Mouse (Mus musculus): ENCODE data around the gene Omg. TPM values are rescaled to one million over a fixed set of nuclear protein-coding genes. Genes with fewer than 3 reads are reported as not detected.

Omg gene
- 0.28 and 0.29 TPM in 2 replicates for polyA plus RNA-seq (2016; fragmentation: Nextera tagmentation; extraction: Ambion mirVana)

- H3K27ac ChIP-seq (replicated peaks) = 0 out of 2 replicates have a peak within 1 kb of the TSS, but pooled peaks have one; percentile 33
- H3K4me3 ChIP-seq = no peak within 1 kb of the TSS
- 47% methylated on average over 8 of the region's 8 CpGs for WGBS
- no peaks in the 10 kb centered on the region for H3K9me3 ChIP-seq (replicated peaks)
- H3K27me3 ChIP-seq (ENCODE audit: low read depth, poor library complexity, severe bottlenecking) = no peaks in the 10 kb centered on the region
- no peak for DNase-seq (ENCODE audit: low spot score)
- H3K4me1 ChIP-seq = peaks cover 27% of the 10 kb centered on the region
- H3K36me3 ChIP-seq = no peaks in the 10 kb centered on the region
Observed at GRCm38 (mm10) chr11:79503845-79504244, at the start of gene Omg. Gene Omg (minus strand): TSS chr11:79504084.

- no peak for DNase-seq (ENCODE audit: low spot score)
- 84% methylated on average over 1 of the region's 1 CpGs for WGBS
- peaks cover 97% of the 10 kb centered on the region for H3K36me3 ChIP-seq
Observed at GRCm38 (mm10) chr11:79552622-79553021, 48.7 kb upstream of the Omg start.

GRCm38 (mm10) chr11:79536293-79536692 lies 32.4 kb upstream of the Omg start:
- peaks cover 59% of the 10 kb centered on the region for H3K36me3 ChIP-seq
- 94% methylated on average over 3 of the region's 3 CpGs for WGBS
- no peaks in the 10 kb centered on the region for H3K9me3 ChIP-seq (replicated peaks)
- H3K4me1 ChIP-seq = peaks cover 16% of the 10 kb centered on the region
- no peaks in the 10 kb centered on the region for H3K27me3 ChIP-seq (ENCODE audit: low read depth, poor library complexity, severe bottlenecking)
- no peak overlapping the region for H3K27ac ChIP-seq (replicated peaks)
- H3K4me3 ChIP-seq = no peak overlapping the region
- no peak for DNase-seq (ENCODE audit: low spot score)

More at GRCm38 (mm10) chr11:79552622-79553021, 48.7 kb upstream of the Omg start:
- Histone ChIP-seq H3K27me3 (ENCODE audit: low read depth, poor library complexity, severe bottlenecking) (no peaks in the 10 kb centered on the region), H3K27ac (replicated peaks) (no peak overlapping the region), H3K4me1 (no peaks in the 10 kb centered on the region), H3K4me3 (no peak overlapping the region), H3K9me3 (replicated peaks) (no peaks in the 10 kb centered on the region)

GRCm38 (mm10) chr11:79535554-79535953 lies 31.7 kb upstream of the Omg start:
- Histone ChIP-seq H3K27ac (replicated peaks) (no peak overlapping the region), H3K27me3 (ENCODE audit: low read depth, poor library complexity, severe bottlenecking) (no peaks in the 10 kb centered on the region), H3K4me1 (peaks cover 16% of the 10 kb centered on the region), H3K4me3 (no peak overlapping the region), H3K36me3 (peaks cover 54% of the 10 kb centered on the region), H3K9me3 (replicated peaks) (no peaks in the 10 kb centered on the region)
- 91% methylated on average over 4 of the region's 4 CpGs for WGBS
- no peak for DNase-seq (ENCODE audit: low spot score)

GRCm38 (mm10) chr11:79533950-79534690 lies 30.2 kb upstream of the Omg start:
- Histone ChIP-seq H3K4me1 (peaks cover 16% of the 10 kb centered on the region), H3K4me3 (no peak overlapping the region), H3K36me3 (peaks cover 45% of the 10 kb centered on the region), H3K27ac (replicated peaks) (peak overlapping the region; percentile 50; the same call in 1 of the 2 replicates), H3K9me3 (replicated peaks) (no peaks in the 10 kb centered on the region), H3K27me3 (ENCODE audit: low read depth, poor library complexity, severe bottlenecking) (no peaks in the 10 kb centered on the region)
- 90% methylated on average over 8 of the region's 8 CpGs for WGBS
- DNase-seq (ENCODE audit: low spot score) = no peak

- Histone ChIP-seq H3K27me3 (ENCODE audit: low read depth, poor library complexity, severe bottlenecking) (no peaks in the 10 kb centered on the region), H3K4me3 (no peak overlapping the region), H3K4me1 (peaks cover 16% of the 10 kb centered on the region), H3K27ac (replicated peaks) (no peak overlapping the region), H3K9me3 (replicated peaks) (no peaks in the 10 kb centered on the region), H3K36me3 (peaks cover 47% of the 10 kb centered on the region)
- no peak for DNase-seq (ENCODE audit: low spot score)
- WGBS = 86% methylated on average over 6 of the region's 6 CpGs
Observed at GRCm38 (mm10) chr11:79533311-79533710, 29.4 kb upstream of the Omg start.

- Histone ChIP-seq H3K4me1 (peaks cover 16% of the 10 kb centered on the region), H3K4me3 (no peak overlapping the region), H3K27ac (replicated peaks) (no peak overlapping the region), H3K36me3 (peaks cover 42% of the 10 kb centered on the region), H3K9me3 (replicated peaks) (no peaks in the 10 kb centered on the region), H3K27me3 (ENCODE audit: low read depth, poor library complexity, severe bottlenecking) (no peaks in the 10 kb centered on the region)
- no peak for DNase-seq (ENCODE audit: low spot score)
- WGBS = 94% methylated on average over 4 of the region's 4 CpGs
Observed at GRCm38 (mm10) chr11:79531485-79531884, 27.6 kb upstream of the Omg start.

GRCm38 (mm10) chr11:79530774-79531173 lies 26.9 kb upstream of the Omg start:
- H3K4me1 ChIP-seq = peaks cover 16% of the 10 kb centered on the region
- no peak overlapping the region for H3K27ac ChIP-seq (replicated peaks)
- peaks cover 36% of the 10 kb centered on the region for H3K36me3 ChIP-seq

GRCm38 (mm10) chr11:79530333-79530761 lies 26.5 kb upstream of the Omg start, which contains the start of the genes Evi2 and Evi2a:
Gene Evi2 (minus strand): TSS chr11:79530589.
Gene Evi2a (minus strand): TSS chr11:79530609.
- no peak within 1 kb of the TSS for H3K4me3 ChIP-seq
- 90% methylated on average over 7 of the region's 7 CpGs for WGBS
- H3K36me3 ChIP-seq = peaks cover 34% of the 10 kb centered on the region
- no peak for DNase-seq (ENCODE audit: low spot score)
- no peaks in the 10 kb centered on the region for H3K27me3 ChIP-seq (ENCODE audit: low read depth, poor library complexity, severe bottlenecking)
- no peaks in the 10 kb centered on the region for H3K9me3 ChIP-seq (replicated peaks)
- H3K4me1 ChIP-seq = peaks cover 16% of the 10 kb centered on the region
- no peak within 1 kb of the TSS for H3K27ac ChIP-seq (replicated peaks)

More at GRCm38 (mm10) chr11:79530774-79531173, 26.9 kb upstream of the Omg start:
- Histone ChIP-seq H3K4me3 (no peak overlapping the region), H3K9me3 (replicated peaks) (no peaks in the 10 kb centered on the region), H3K27me3 (ENCODE audit: low read depth, poor library complexity, severe bottlenecking) (no peaks in the 10 kb centered on the region)
- DNase-seq (ENCODE audit: low spot score) = no peak
- 89% methylated on average over 11 of the region's 11 CpGs for WGBS

- Histone ChIP-seq H3K4me3 (no peak overlapping the region), H3K4me1 (peaks cover 13% of the 10 kb centered on the region), H3K27me3 (ENCODE audit: low read depth, poor library complexity, severe bottlenecking) (no peaks in the 10 kb centered on the region), H3K9me3 (replicated peaks) (no peaks in the 10 kb centered on the region), H3K27ac (replicated peaks) (no peak overlapping the region), H3K36me3 (peaks cover 39% of the 10 kb centered on the region)
- WGBS = 88% methylated on average over 2 of the region's 2 CpGs
- DNase-seq (ENCODE audit: low spot score) = no peak
Observed at GRCm38 (mm10) chr11:79529736-79530135, 25.9 kb upstream of the Omg start.

GRCm38 (mm10) chr11:79529226-79529625 lies 25.3 kb upstream of the Omg start:
- Histone ChIP-seq H3K36me3 (peaks cover 44% of the 10 kb centered on the region), H3K4me1 (peaks cover 8% of the 10 kb centered on the region), H3K4me3 (no peak overlapping the region), H3K9me3 (replicated peaks) (no peaks in the 10 kb centered on the region), H3K27me3 (ENCODE audit: low read depth, poor library complexity, severe bottlenecking) (no peaks in the 10 kb centered on the region), H3K27ac (replicated peaks) (no peak overlapping the region)
- DNase-seq (ENCODE audit: low spot score) = no peak
- WGBS = 95% methylated on average over 6 of the region's 6 CpGs

GRCm38 (mm10) chr11:79528601-79529000 lies 24.7 kb upstream of the Omg start:
- DNase-seq (ENCODE audit: low spot score) = no peak
- H3K27ac ChIP-seq (replicated peaks) = no peak overlapping the region
- no peaks in the 10 kb centered on the region for H3K27me3 ChIP-seq (ENCODE audit: low read depth, poor library complexity, severe bottlenecking)
- peaks cover 48% of the 10 kb centered on the region for H3K36me3 ChIP-seq
- H3K4me3 ChIP-seq = no peak overlapping the region
- no peaks in the 10 kb centered on the region for H3K9me3 ChIP-seq (replicated peaks)
- WGBS = 90% methylated on average over 3 of the region's 3 CpGs
- peaks cover 3% of the 10 kb centered on the region; the same call in 1 of the 2 replicates for H3K4me1 ChIP-seq

- Histone ChIP-seq H3K4me1 (no peaks in the 10 kb centered on the region), H3K27ac (replicated peaks) (no peak overlapping the region), H3K9me3 (replicated peaks) (no peaks in the 10 kb centered on the region), H3K36me3 (peaks cover 46% of the 10 kb centered on the region), H3K27me3 (ENCODE audit: low read depth, poor library complexity, severe bottlenecking) (no peaks in the 10 kb centered on the region), H3K4me3 (no peak overlapping the region)
- WGBS = 91% methylated on average over 5 of the region's 5 CpGs
- DNase-seq (ENCODE audit: low spot score) = no peak
Observed at GRCm38 (mm10) chr11:79527739-79528384, 24.0 kb upstream of the Omg start.
